Mouse (Mus musculus) embryo, embryonic 11.5 days (tissue): ENCODE measurements around the gene Myl12a.
A peak's percentile ranks its signal among the peaks of the same experiment; 100 is the strongest.

ENCODE experiments used
- DNase-seq: peaks from one replicate; pipeline ENCODE4 v3.0.0-alpha.2; 2012; ENCODE audit warnings: low read depth, low spot score

The Myl12a gene

DNA sequence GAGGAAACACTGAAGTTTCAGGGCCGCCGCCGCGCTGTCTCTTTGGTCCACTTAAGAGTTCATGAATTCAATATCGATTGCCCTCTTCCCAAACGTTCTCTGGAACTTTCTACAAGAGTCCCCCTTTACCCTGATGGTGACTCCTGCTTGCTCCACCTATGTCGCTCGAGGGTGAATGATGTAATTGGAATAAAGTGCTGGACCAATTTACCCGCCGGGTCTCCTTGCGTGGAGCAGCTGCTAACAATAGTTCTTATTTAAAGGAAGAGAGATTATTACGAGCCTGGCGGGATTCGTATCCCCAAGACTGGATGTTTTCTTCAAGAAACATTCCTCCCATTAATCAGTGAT lies at the start of gene Myl12a:
Gene Myl12a (minus strand): TSS at position 135 of the 351 bp plus-strand sequence.
- no peak for DNase-seq

DNA sequence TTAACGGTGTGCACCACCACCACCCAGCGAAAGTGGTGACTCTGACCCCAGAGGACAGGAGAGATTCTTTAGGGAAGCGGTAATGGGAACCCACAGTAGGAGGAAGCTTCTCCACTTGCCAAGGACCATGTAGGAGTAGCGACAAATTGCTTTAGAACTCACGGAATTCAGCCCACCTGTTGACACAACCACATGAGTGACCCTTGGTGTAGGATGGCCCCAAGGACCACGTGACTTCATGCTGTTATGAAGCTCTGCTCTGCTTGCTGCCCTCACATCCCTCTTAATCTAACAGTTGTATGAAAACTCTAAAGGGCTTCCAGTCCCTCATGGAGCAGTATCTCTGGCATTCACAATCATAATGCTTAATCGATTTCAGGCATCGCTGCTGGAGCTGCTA lies 46.6 kb upstream of the Myl12a start:
- no peak for DNase-seq

GRCm38 (mm10) chr17:71046856-71047255 lies 44.2 kb upstream of the Myl12a start:
- DNase-seq = no peak

- DNase-seq = no peak
Observed at GRCm38 (mm10) chr17:71045591-71045990, 42.9 kb upstream of the Myl12a start.

GRCm38 (mm10) chr17:71042645-71043044 lies 40.0 kb upstream of the Myl12a start:
- DNase-seq = no peak

DNA sequence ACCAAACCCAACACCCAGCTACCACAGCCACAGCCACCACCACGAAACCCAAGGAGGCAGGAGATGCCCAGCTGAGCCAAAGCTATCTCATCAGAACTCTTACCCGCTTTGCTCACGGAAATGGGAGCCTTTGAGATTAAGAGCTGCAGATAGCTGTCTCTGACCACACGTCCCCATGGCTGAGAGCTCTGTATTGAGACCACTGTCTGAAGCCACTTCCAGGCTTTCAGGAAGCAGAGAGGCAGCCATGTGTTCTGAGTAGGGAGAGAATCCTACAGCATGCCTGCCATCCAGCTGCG lies 37.9 kb upstream of the Myl12a start:
- DNase-seq = no peak

GRCm38 (mm10) chr17:71039851-71040581 lies 37.3 kb upstream of the Myl12a start:
- DNase-seq = peak; percentile 38

- no peak for DNase-seq
Observed at GRCm38 (mm10) chr17:71038812-71039211, 36.1 kb upstream of the Myl12a start.

- no peak for DNase-seq
Observed at GRCm38 (mm10) chr17:71037188-71037587, 34.5 kb upstream of the Myl12a start.

- DNase-seq = no peak
Observed at GRCm38 (mm10) chr17:71034472-71034871, 31.8 kb upstream of the Myl12a start.

- no peak for DNase-seq
Observed at GRCm38 (mm10) chr17:71032719-71033118, 30.0 kb upstream of the Myl12a start.

DNA sequence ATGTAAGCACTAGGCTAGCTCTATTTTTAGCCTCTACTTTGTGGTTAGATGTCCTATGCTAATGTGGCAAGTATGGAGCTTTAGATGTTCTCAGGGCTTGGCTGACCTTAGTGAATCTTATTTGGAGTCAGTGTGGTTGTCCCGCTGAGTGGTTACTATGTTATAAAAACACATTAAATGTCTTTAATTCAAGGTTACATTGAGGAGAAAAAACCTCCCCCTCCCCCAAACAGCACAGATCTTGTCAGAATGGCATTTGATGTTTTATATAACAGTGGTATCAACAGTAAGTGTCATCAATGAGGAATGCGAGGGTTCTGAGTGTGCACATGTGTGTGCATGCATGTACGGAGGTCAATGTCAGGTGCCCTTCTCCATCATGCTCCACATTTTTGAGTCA lies 24.5 kb upstream of the Myl12a start:
- DNase-seq = no peak

- no peak for DNase-seq
Observed at GRCm38 (mm10) chr17:71025922-71026321, 23.2 kb upstream of the Myl12a start.

- DNase-seq = no peak
Observed at GRCm38 (mm10) chr17:71024071-71024470, 21.4 kb upstream of the Myl12a start.

GRCm38 (mm10) chr17:71022841-71023240 lies 20.2 kb upstream of the Myl12a start:
- DNase-seq = no peak

GRCm38 (mm10) chr17:71019860-71020259 lies 17.2 kb upstream of the Myl12a start:
- DNase-seq = no peak

DNA sequence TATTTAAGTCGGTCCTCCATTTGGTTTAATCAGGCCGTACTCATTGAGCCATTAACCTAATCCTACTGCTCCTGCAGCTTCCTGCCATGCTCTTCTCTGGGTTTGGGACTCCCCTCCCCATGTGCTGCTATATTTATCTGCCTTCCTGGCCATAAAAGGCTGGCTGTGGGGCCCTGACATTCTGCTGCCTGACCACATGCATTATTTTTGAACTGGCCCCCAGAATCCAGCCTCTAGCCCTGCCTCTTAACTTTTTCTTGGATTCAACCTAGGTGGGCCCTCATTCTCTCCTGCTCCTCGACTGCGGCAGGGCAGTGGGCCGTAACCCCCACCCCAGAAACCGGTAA lies 16.6 kb upstream of the Myl12a start:
- no peak for DNase-seq

DNA sequence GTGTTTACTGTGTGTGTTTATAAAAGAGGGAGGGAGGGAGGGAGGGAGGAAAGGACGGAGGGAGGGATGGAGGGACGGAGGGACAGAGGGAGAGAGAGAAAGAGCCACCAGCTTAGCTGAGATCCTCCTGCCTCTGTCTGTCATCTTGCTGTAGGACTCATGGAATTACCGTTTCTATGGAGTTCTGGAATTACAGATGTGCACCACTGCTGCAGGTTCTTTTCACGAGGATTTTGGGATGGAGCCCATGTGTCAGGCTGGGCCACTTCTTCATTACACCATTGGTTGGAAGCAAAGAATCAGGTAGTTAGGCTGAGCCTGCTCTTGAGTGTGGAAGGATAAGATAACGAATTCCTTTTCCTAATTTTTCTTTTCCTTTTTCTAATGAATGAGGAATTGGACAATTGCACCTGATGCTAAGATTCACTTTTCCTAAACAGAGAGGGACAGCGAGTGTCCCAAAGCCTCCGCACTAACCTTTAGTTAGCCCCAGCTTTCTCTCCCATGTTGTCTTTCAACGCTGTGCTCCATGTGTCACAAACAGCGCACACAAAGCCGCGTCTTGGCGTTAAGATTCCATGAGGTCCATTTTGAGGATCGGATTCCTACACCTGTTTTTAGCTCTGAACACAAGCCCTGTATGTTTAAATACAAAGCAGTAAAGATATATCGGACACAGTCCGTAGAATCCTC lies 16.1 kb upstream of the Myl12a start:
- DNase-seq = no peak

- DNase-seq = no peak
Observed at GRCm38 (mm10) chr17:71018151-71018550, 15.5 kb upstream of the Myl12a start.

DNA sequence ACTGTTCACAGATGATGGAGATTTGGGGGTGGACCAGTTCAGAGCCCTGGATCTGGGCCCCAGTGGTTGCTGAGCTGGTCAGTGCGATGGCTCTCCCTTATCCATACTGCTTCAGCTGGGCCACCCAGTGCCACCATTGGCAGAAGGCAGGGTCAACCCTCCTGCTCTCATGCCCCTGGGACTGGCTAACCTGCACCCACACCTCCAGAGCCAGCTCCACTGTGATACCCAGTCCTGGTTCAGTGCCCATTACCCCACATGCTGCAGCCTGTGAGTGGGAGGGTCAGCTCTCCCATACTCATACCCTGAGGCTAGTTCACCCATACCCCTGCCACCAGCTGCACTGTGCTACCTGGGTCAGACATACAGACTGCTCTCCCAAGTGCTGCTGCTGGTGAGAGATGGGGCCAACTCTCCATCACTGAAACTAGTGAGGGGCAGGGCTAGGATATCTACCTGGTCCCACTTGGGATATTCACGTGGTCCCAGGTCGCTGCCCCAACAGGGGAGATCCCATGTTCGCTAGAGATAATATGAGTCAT lies 14.8 kb upstream of the Myl12a start:
- no peak for DNase-seq

DNA sequence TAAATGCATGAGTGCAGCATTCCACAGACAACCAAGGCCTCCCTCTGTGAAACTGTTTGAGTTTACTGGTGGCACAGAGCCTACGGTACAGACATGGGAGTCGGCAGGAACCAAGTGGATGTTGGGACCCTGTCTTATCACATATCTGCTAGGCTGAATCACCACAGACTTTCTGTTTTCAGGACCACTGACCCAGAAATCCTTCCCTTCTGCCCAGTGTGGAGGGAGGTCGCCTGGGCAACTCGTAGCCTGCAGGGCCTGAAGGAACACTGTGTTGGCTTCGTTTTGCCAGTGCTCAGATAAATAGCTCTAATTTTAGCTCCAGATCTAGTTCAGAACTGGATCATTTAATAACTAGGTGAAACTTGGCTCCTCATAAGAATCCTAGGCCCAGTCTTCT lies 12.2 kb upstream of the Myl12a start:
- DNase-seq = no peak

DNA sequence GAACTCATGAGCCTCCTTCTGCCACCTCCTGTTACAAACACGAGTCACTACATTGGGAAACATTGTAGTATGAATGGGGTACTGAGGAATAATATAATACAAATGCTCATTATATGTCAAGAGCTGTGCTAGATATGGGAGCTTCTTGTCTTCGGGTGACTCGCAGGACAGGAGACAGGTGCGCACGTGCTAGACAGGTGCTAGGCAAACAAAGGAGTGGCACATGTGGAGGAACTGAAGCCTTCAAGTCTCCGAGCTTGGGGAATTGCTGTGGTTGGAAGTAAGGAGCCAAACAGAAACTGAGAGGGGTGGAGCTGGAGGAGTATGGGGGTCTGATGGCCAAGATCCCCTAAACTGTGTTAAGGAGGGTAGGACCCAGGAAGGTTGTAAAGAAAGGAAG lies 10.4 kb upstream of the Myl12a start:
- no peak for DNase-seq

GRCm38 (mm10) chr17:71011931-71012662 lies 9.4 kb upstream of the Myl12a start:
- no peak for DNase-seq
